Mouse (Mus musculus) G1E (cell line): ENCODE data around the gene Arid3a.

Experiments used
- CTCF ChIP-seq: IDR thresholded peaks from 2 replicates; pipeline ENCODE4 v1.5.1; 2012; ENCODE audit warnings: low read depth, low read length, inconsistent platforms, mixed read lengths
- GATA1 ChIP-seq: IDR thresholded peaks from 2 replicates; pipeline ENCODE4 v1.6.1; 2012; ENCODE audit warnings: borderline replicate concordance, low read length, inconsistent platforms, mixed read lengths
- TAL1 ChIP-seq: conservative IDR thresholded peaks from 2 replicates; pipeline ENCODE4 v1.6.1; 2012; ENCODE audit warnings: low read depth, low read length, inconsistent platforms, mixed read lengths

- TF ChIP-seq CTCF (no peak), TAL1 (no peak), GATA1 (no peak)
Measured at GRCm38 (mm10) chr10:80002829-80003228, 76.0 kb downstream of the Arid3a start.
